Mouse (Mus musculus): ENCODE measurements around the gene Plekhm2.

DNA sequence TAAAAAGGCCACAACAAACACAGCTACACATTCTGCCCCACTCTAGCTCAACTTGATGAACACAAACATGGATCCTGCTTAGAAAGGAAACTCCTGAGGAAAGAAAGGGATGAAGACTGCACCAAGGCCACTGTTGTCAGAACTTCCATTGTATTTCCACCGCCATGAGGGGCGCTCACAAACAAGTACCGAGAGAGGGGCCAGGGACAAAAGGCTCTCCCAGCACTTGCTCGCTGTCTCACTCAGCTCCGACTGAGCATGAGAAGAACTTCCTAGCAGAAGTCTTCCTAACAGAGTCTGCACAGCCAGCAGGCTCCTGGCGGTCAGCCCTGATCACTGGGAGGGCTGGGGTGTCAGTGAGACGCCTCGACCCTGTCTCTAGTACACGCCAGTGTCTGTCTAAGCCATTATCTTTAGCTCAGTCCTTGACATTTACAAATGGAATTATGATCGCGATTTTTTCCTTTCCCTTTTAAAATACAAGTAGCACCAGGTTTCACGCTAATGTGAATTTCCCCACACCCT is 18.1 kb upstream of the Plekhm2 start:
- TF ChIP-seq CTCF (IDR thresholded peaks at IDR 0.05; ENCODE audit: borderline replicate concordance, extremely low read depth, insufficient read depth, insufficient read length) (no peak), POLR2A (IDR thresholded peaks at IDR 0.05; ENCODE audit: borderline replicate concordance, extremely low read depth, insufficient read depth, insufficient read length, poor library complexity, severe bottlenecking) (no peak)
